Mouse (Mus musculus): ENCODE results near the gene Tpcn2. TPM values are rescaled to one million over a fixed set of nuclear protein-coding genes. Genes with fewer than 3 reads are reported as not detected.

Gene Tpcn2
- polyA plus RNA-seq, 1 experiment from 2014 or later = 5.3 TPM

- Histone ChIP-seq H3K27ac (replicated peaks) (no peak overlapping the region), H3K4me3 (ENCODE audit: low read depth, low read length) (no peak overlapping the region), H3K27me3 (ENCODE audit: control insufficient read depth, insufficient read depth, low read length) (no peaks in the 10 kb centered on the region), H3K9ac (ENCODE audit: low read length) (no peak overlapping the region), H3K36me3 (ENCODE audit: control insufficient read depth, insufficient read depth, low read length) (no peaks in the 10 kb centered on the region), H3K4me2 (replicated peaks; ENCODE audit: low read depth) (no peak overlapping the region), H3K9me3 (ENCODE audit: control insufficient read depth, low read length) (no peaks in the 10 kb centered on the region), H3K4me1 (replicated peaks; ENCODE audit: control insufficient read depth, insufficient read depth) (no peaks in the 10 kb centered on the region)
- DNase-seq (ENCODE audit: low spot score) (no peak), ATAC-seq (ENCODE audit: low FRiP score, low TSS enrichment) (no peak)
- 77% methylated on average over 3 of the region's 3 CpGs for WGBS
- TF ChIP-seq CTCF (IDR thresholded peaks at IDR 0.05; ENCODE audit: low read depth) (no peak), EP300 (optimal IDR thresholded peaks at IDR 0.05) (no peak)
These were observed 35.7 kb upstream of the Tpcn2 start for GRCm38 (mm10) chr7:145319481-145319880.

DNA sequence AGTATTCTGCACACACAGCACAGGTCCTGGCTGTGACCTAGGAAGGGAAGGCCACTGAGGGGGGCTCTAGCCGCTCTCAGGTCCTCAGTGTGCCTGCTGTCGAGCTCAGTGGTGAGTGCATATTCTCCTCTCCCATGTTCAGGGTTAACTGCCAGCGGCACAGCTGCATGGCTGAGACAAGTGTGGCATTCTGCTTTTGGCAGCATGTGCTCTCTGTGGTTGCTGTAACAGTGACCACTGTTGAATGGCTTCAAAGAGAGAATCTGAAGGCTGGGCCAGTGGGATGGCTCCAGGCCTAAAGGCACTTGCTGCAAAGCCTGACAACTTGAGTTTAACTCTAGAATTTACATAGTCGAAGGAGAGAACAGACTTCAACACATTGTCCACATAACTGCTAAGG lies 33.7 kb upstream of the Tpcn2 start:
- no peak for DNase-seq (ENCODE audit: low spot score)
- Histone ChIP-seq H3K36me3 (ENCODE audit: control insufficient read depth, insufficient read depth, low read length) (no peaks in the 10 kb centered on the region), H3K27ac (replicated peaks) (no peak overlapping the region), H3K9ac (ENCODE audit: low read length) (no peak overlapping the region), H3K4me1 (replicated peaks; ENCODE audit: control insufficient read depth, insufficient read depth) (no peaks in the 10 kb centered on the region), H3K9me3 (ENCODE audit: control insufficient read depth, low read length) (no peaks in the 10 kb centered on the region), H3K27me3 (ENCODE audit: control insufficient read depth, insufficient read depth, low read length) (no peaks in the 10 kb centered on the region), H3K4me3 (ENCODE audit: low read depth, low read length) (no peak overlapping the region), H3K4me2 (replicated peaks; ENCODE audit: low read depth) (no peak overlapping the region)
- TF ChIP-seq CTCF (IDR thresholded peaks at IDR 0.05; ENCODE audit: low read depth) (no peak), EP300 (optimal IDR thresholded peaks at IDR 0.05) (no peak)
- ATAC-seq (ENCODE audit: low FRiP score, low TSS enrichment) = no peak
- 71% methylated on average over 4 of the region's 4 CpGs for WGBS

DNA sequence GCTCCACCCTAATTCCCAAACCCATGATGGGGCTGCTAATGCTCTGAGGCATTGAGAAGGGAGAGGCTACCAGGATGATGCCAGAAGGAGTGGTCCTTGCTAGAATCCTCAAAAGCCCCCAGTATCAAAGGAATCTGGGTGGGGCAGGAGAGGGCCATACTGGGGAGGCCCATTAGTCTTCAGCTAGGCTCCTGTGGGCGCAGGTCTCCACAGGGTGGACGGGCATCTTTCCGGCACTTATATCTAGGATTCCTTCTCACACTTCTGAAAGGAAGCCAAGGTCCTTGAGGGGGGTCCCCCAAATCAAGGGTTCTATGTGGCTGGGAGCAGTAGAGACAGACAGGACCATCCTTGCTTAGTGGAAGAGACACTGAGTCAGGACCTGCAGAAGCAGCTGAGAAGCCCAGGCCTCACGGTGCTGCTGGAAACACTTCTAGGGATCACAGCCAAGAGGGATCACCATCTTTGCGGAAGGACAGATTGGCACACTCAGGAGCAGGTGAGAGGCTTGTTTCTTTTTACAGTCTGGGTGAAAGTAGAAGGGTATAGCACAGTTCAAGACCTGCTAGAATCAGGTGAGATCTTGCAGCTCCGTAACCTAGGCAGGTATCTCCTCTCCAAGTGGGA lies 31.1 kb upstream of the Tpcn2 start, which contains the start of gene Mrgprd:
TSS of gene Mrgprd (plus strand) at position 51 of the 627 bp plus-strand sequence.
- Histone ChIP-seq H3K4me3 (ENCODE audit: low read depth, low read length) (no peak within 1 kb of the TSS), H3K4me2 (replicated peaks; ENCODE audit: low read depth) (no peak within 1 kb of the TSS), H3K4me1 (replicated peaks; ENCODE audit: control insufficient read depth, insufficient read depth) (no peaks in the 10 kb centered on the region), H3K9ac (ENCODE audit: low read length) (no peak within 1 kb of the TSS), H3K36me3 (ENCODE audit: control insufficient read depth, insufficient read depth, low read length) (no peaks in the 10 kb centered on the region), H3K9me3 (ENCODE audit: control insufficient read depth, low read length) (no peaks in the 10 kb centered on the region), H3K27ac (replicated peaks) (no peak within 1 kb of the TSS), H3K27me3 (ENCODE audit: control insufficient read depth, insufficient read depth, low read length) (no peaks in the 10 kb centered on the region)
- 85% methylated on average over 6 of the region's 6 CpGs for WGBS
- no peak for TF ChIP-seq EP300 (optimal IDR thresholded peaks at IDR 0.05)
- no peak for TF ChIP-seq CTCF (IDR thresholded peaks at IDR 0.05; ENCODE audit: low read depth)
- ATAC-seq (ENCODE audit: low FRiP score, low TSS enrichment) (no peak), DNase-seq (ENCODE audit: low spot score) (no peak)

DNA sequence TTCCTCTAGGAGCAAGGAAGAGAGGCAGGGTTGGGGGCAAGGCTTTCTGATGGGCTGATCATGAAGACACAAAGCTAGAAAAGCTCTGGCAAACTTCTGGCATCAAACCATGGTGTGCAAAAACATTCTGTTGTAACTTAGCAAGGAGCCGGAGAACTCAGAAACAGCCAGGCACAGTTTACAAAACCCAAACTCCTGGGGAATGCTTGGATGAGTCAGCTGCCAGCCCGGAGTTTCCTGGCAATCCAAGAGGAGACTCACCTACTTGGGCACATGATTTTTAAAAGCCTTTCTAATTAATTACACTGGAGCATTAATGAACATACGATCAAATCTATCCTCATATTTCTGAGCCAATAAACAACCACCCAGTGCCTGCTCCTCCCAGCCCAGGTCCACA lies 28.3 kb upstream of the Tpcn2 start:
- Histone ChIP-seq H3K36me3 (ENCODE audit: control insufficient read depth, insufficient read depth, low read length) (no peaks in the 10 kb centered on the region), H3K4me2 (replicated peaks; ENCODE audit: low read depth) (no peak overlapping the region), H3K4me3 (ENCODE audit: low read depth, low read length) (no peak overlapping the region), H3K4me1 (replicated peaks; ENCODE audit: control insufficient read depth, insufficient read depth) (no peaks in the 10 kb centered on the region), H3K9ac (ENCODE audit: low read length) (no peak overlapping the region), H3K27me3 (ENCODE audit: control insufficient read depth, insufficient read depth, low read length) (no peaks in the 10 kb centered on the region), H3K9me3 (ENCODE audit: control insufficient read depth, low read length) (no peaks in the 10 kb centered on the region), H3K27ac (replicated peaks) (no peak overlapping the region)
- DNase-seq (ENCODE audit: low spot score) = no peak
- ATAC-seq (ENCODE audit: low FRiP score, low TSS enrichment) = no peak
- WGBS = 55% methylated on average over 3 of the region's 3 CpGs
- TF ChIP-seq CTCF (IDR thresholded peaks at IDR 0.05; ENCODE audit: low read depth) (no peak), EP300 (optimal IDR thresholded peaks at IDR 0.05) (no peak)

DNA sequence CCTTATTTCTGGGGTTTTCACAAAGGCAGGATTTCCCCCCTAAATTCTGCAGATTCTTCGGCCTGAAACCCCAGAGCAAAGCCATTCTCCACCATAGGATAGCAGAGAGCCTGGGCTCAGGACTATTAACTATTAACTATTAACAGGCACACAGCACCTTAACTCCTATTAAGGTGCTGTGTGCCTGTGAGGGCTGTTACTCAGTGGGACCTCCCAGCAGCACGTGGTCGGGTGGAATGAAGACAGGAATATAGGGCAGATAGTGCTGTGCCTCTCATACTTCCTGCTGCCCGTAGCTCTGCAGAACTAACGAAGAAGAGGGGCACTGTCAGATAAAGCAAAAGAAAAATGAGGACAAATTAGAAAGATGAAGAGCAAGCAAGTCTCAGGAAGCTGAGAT lies 26.7 kb upstream of the Tpcn2 start:
- DNase-seq (ENCODE audit: low spot score) (no peak), ATAC-seq (ENCODE audit: low FRiP score, low TSS enrichment) (no peak)
- TF ChIP-seq CTCF (IDR thresholded peaks at IDR 0.05; ENCODE audit: low read depth) = no peak
- no peak for TF ChIP-seq EP300 (optimal IDR thresholded peaks at IDR 0.05)
- H3K27ac ChIP-seq (replicated peaks) = no peak overlapping the region
- no peaks in the 10 kb centered on the region for H3K36me3 ChIP-seq (ENCODE audit: control insufficient read depth, insufficient read depth, low read length)
- H3K4me2 ChIP-seq (replicated peaks; ENCODE audit: low read depth) = no peak overlapping the region
- H3K9ac ChIP-seq (ENCODE audit: low read length) = no peak overlapping the region
- H3K4me1 ChIP-seq (replicated peaks; ENCODE audit: control insufficient read depth, insufficient read depth) = no peaks in the 10 kb centered on the region
- no peak overlapping the region for H3K4me3 ChIP-seq (ENCODE audit: low read depth, low read length)
- no peaks in the 10 kb centered on the region for H3K9me3 ChIP-seq (ENCODE audit: control insufficient read depth, low read length)
- 63% methylated on average over 5 of the region's 5 CpGs for WGBS
- H3K27me3 ChIP-seq (ENCODE audit: control insufficient read depth, insufficient read depth, low read length) = no peaks in the 10 kb centered on the region

GRCm38 (mm10) chr7:145309877-145310276 lies 26.1 kb upstream of the Tpcn2 start:
- H3K4me1 ChIP-seq (replicated peaks; ENCODE audit: control insufficient read depth, insufficient read depth) = no peaks in the 10 kb centered on the region

More at GRCm38 (mm10) chr7:145309877-145310276, 26.1 kb upstream of the Tpcn2 start:
- no peak overlapping the region for H3K4me2 ChIP-seq (replicated peaks; ENCODE audit: low read depth)
- H3K9me3 ChIP-seq (ENCODE audit: control insufficient read depth, low read length) = no peaks in the 10 kb centered on the region
- no peak overlapping the region for H3K9ac ChIP-seq (ENCODE audit: low read length)
- no peak for ATAC-seq (ENCODE audit: low FRiP score, low TSS enrichment)
- 77% methylated on average over 1 of the region's 1 CpGs for WGBS
- DNase-seq (ENCODE audit: low spot score) = no peak
- H3K4me3 ChIP-seq (ENCODE audit: low read depth, low read length) = no peak overlapping the region
- no peaks in the 10 kb centered on the region for H3K27me3 ChIP-seq (ENCODE audit: control insufficient read depth, insufficient read depth, low read length)
- no peak overlapping the region for H3K27ac ChIP-seq (replicated peaks)
- TF ChIP-seq CTCF (IDR thresholded peaks at IDR 0.05; ENCODE audit: low read depth) = no peak
- TF ChIP-seq EP300 (optimal IDR thresholded peaks at IDR 0.05) = no peak
- no peaks in the 10 kb centered on the region for H3K36me3 ChIP-seq (ENCODE audit: control insufficient read depth, insufficient read depth, low read length)

Measured in stomach, postnatal 0 days (tissue).